Mouse (Mus musculus): ENCODE data around the gene Eps8. TPM values are rescaled to one million over a fixed set of nuclear protein-coding genes. Genes with fewer than 3 reads are reported as not detected.

Gene Eps8
- polyA plus RNA-seq, 1 experiment from 2014 or later = 4.8 TPM

- Histone ChIP-seq H3K4me1 (ENCODE audit: insufficient read depth) (no peaks in the 10 kb centered on the region), H3K36me3 (replicated peaks; ENCODE audit: insufficient read depth, low read length) (no peaks in the 10 kb centered on the region), H3K4me3 (ENCODE audit: low read depth, low read length) (no peak overlapping the region), H3K4me2 (ENCODE audit: low read depth, low read length) (no peak overlapping the region), H3K9me3 (ENCODE audit: low read length) (peaks cover 2% of the 10 kb centered on the region; the same call in 1 of the 2 replicates), H3K9ac (replicated peaks) (no peak overlapping the region), H3K27ac (ENCODE audit: low read depth) (no peak overlapping the region), H3K27me3 (ENCODE audit: insufficient read depth, low read length) (no peaks in the 10 kb centered on the region)
- DNase-seq = peak; percentile 55
- peak; percentile 43 for ATAC-seq
- TF ChIP-seq EP300 (IDR thresholded peaks at IDR 0.05; ENCODE audit: low read depth) (no peak), CTCF (IDR thresholded peaks at IDR 0.05; ENCODE audit: low read depth) (no peak)
- 63% methylated on average over 11 of the region's 11 CpGs for WGBS (ENCODE audit: insufficient replicate concordance)
Measured at GRCm38 (mm10) chr6:137470901-137471598, 183.6 kb downstream of the Eps8 start.

- TF ChIP-seq EP300 (IDR thresholded peaks at IDR 0.05; ENCODE audit: low read depth) (no peak), CTCF (IDR thresholded peaks at IDR 0.05; ENCODE audit: low read depth) (peak; percentile 27; the same call in 1 of the 2 replicates)
- Histone ChIP-seq H3K9ac (replicated peaks) (no peak overlapping the region), H3K4me2 (ENCODE audit: low read depth, low read length) (no peak overlapping the region), H3K4me3 (ENCODE audit: low read depth, low read length) (no peak overlapping the region), H3K36me3 (replicated peaks; ENCODE audit: insufficient read depth, low read length) (no peaks in the 10 kb centered on the region), H3K27ac (ENCODE audit: low read depth) (no peak overlapping the region), H3K9me3 (ENCODE audit: low read length) (no peaks in the 10 kb centered on the region), H3K27me3 (ENCODE audit: insufficient read depth, low read length) (no peaks in the 10 kb centered on the region), H3K4me1 (ENCODE audit: insufficient read depth) (no peaks in the 10 kb centered on the region)
- ATAC-seq = no peak
- no peak for DNase-seq
- WGBS (ENCODE audit: insufficient replicate concordance) = 86% methylated on average over 4 of the region's 4 CpGs
Measured at GRCm38 (mm10) chr6:137469541-137469940, 185.1 kb downstream of the Eps8 start.

DNA sequence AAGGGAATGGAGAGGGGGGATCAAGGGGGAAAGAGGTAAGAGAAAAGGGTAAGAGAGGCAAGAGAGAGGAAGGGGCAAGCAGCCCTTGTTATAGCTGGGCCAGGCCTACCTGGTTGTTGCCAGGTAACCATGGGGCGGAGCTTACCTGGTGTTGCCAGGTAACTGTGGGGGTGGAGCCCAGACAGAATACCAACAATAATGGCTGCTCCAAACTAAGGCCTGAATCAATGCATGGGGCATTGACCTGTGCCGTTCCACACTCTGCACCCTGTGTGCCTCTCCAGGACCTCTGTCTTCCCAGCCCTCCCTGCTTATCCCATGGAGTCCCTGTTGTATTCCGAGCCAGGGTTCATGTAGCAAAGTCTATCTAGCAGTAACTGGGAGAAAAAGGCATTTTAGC, 187.0 kb downstream of the Eps8 start:
- no peak for DNase-seq
- no peak for ATAC-seq
- Histone ChIP-seq H3K27me3 (ENCODE audit: insufficient read depth, low read length) (no peaks in the 10 kb centered on the region), H3K9ac (replicated peaks) (no peak overlapping the region), H3K4me1 (ENCODE audit: insufficient read depth) (no peaks in the 10 kb centered on the region), H3K27ac (ENCODE audit: low read depth) (no peak overlapping the region), H3K9me3 (ENCODE audit: low read length) (no peaks in the 10 kb centered on the region), H3K36me3 (replicated peaks; ENCODE audit: insufficient read depth, low read length) (no peaks in the 10 kb centered on the region), H3K4me3 (ENCODE audit: low read depth, low read length) (no peak overlapping the region), H3K4me2 (ENCODE audit: low read depth, low read length) (no peak overlapping the region)
- no peak for TF ChIP-seq CTCF (IDR thresholded peaks at IDR 0.05; ENCODE audit: low read depth)
- TF ChIP-seq EP300 (IDR thresholded peaks at IDR 0.05; ENCODE audit: low read depth) = no peak
- WGBS (ENCODE audit: insufficient replicate concordance) = 75% methylated on average over 3 of the region's 3 CpGs

DNA sequence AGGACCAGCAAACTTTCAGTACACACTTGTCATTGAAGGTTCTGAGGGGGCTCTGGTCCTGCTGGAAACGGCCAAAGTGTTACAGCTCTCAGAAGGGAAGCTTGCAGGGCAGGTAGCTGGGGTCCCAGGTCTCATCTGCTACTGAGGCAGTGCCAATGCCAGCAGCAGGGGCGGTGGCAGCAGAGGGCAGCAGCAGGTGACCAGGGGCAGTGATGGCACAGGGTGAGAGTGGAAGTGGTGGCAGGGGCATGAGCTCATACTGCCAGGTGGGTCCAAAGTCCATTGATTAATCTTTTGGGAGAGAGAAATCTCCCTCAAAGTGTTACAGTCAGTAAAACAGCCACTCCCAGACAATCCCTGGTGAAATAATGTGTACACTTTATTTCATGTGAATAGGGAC, 188.4 kb downstream of the Eps8 start:
- Histone ChIP-seq H3K27me3 (ENCODE audit: insufficient read depth, low read length) (no peaks in the 10 kb centered on the region), H3K4me1 (ENCODE audit: insufficient read depth) (no peaks in the 10 kb centered on the region), H3K4me2 (ENCODE audit: low read depth, low read length) (no peak overlapping the region), H3K27ac (ENCODE audit: low read depth) (no peak overlapping the region), H3K36me3 (replicated peaks; ENCODE audit: insufficient read depth, low read length) (no peaks in the 10 kb centered on the region), H3K4me3 (ENCODE audit: low read depth, low read length) (no peak overlapping the region), H3K9ac (replicated peaks) (no peak overlapping the region), H3K9me3 (ENCODE audit: low read length) (no peaks in the 10 kb centered on the region)
- DNase-seq (no peak), ATAC-seq (no peak)
- WGBS (ENCODE audit: insufficient replicate concordance) = 67% methylated on average over 2 of the region's 2 CpGs
- TF ChIP-seq CTCF (IDR thresholded peaks at IDR 0.05; ENCODE audit: low read depth) (no peak), EP300 (IDR thresholded peaks at IDR 0.05; ENCODE audit: low read depth) (no peak)

GRCm38 (mm10) chr6:137465253-137465652, 189.4 kb downstream of the Eps8 start:
- ATAC-seq = no peak
- DNase-seq = no peak
- Histone ChIP-seq H3K9ac (replicated peaks) (no peak overlapping the region), H3K36me3 (replicated peaks; ENCODE audit: insufficient read depth, low read length) (no peaks in the 10 kb centered on the region), H3K4me1 (ENCODE audit: insufficient read depth) (no peaks in the 10 kb centered on the region), H3K4me3 (ENCODE audit: low read depth, low read length) (no peak overlapping the region), H3K4me2 (ENCODE audit: low read depth, low read length) (no peak overlapping the region), H3K9me3 (ENCODE audit: low read length) (no peaks in the 10 kb centered on the region), H3K27ac (ENCODE audit: low read depth) (no peak overlapping the region), H3K27me3 (ENCODE audit: insufficient read depth, low read length) (no peaks in the 10 kb centered on the region)
- no peak for TF ChIP-seq CTCF (IDR thresholded peaks at IDR 0.05; ENCODE audit: low read depth)
- TF ChIP-seq EP300 (IDR thresholded peaks at IDR 0.05; ENCODE audit: low read depth) = no peak
- 81% methylated on average over 2 of the region's 2 CpGs for WGBS (ENCODE audit: insufficient replicate concordance)

DNA sequence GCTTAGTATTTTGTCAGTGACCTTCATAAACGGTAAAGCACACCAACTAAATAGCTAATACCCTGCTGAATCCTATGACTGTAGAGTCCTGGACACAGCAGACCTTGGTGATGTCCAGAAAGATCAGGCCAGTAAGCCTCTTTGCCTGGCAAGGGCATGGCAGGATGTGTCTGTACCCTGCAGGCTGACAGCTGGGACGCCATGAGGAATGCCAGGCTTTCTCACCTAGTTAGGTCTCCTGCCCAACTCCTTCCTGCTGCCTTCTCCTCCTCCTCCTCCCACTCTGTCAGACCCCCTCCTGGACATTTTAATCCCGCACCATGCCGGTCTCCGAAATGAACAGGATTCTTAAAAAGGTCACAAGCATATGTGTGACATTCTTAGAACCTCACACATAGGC, 190.9 kb downstream of the Eps8 start:
- WGBS (ENCODE audit: insufficient replicate concordance) = 78% methylated on average over 5 of the region's 5 CpGs
- no peak for DNase-seq

More for the DNA sequence above, 190.9 kb downstream of the Eps8 start:
- TF ChIP-seq EP300 (IDR thresholded peaks at IDR 0.05; ENCODE audit: low read depth) (no peak), CTCF (IDR thresholded peaks at IDR 0.05; ENCODE audit: low read depth) (no peak)
- no peak overlapping the region for H3K27ac ChIP-seq (ENCODE audit: low read depth)
- ATAC-seq = no peak
- no peaks in the 10 kb centered on the region for H3K9me3 ChIP-seq (ENCODE audit: low read length)
- H3K4me1 ChIP-seq (ENCODE audit: insufficient read depth) = no peaks in the 10 kb centered on the region
- H3K27me3 ChIP-seq (ENCODE audit: insufficient read depth, low read length) = no peaks in the 10 kb centered on the region
- no peaks in the 10 kb centered on the region for H3K36me3 ChIP-seq (replicated peaks; ENCODE audit: insufficient read depth, low read length)
- H3K4me2 ChIP-seq (ENCODE audit: low read depth, low read length) = no peak overlapping the region
- H3K9ac ChIP-seq (replicated peaks) = no peak overlapping the region
- H3K4me3 ChIP-seq (ENCODE audit: low read depth, low read length) = no peak overlapping the region

Measured in liver, postnatal 0 days (tissue).